Mouse (Mus musculus) fibroblast of lung, adult 2 months (primary cell): ENCODE results near the gene Zfp987.
"Not testable (repeated sequence)": the region's sequence is repeated elsewhere in the genome, so short reads cannot be mapped to it uniquely, and the experiment has no call there.

Experiments used
- DNase-seq: peaks from one replicate; pipeline ENCODE4 v3.0.0-alpha.2; 2011; ENCODE audit warnings: low read depth

Zfp987 gene

GRCm38 (mm10) chr4:146173378-146174226 is 76.5 kb downstream of the Zfp987 start:
- DNase-seq: not testable (repeated sequence)
